Mouse (Mus musculus): Measurements from ENCODE around the gene Gxylt2. TPM values are rescaled to one million over a fixed set of nuclear protein-coding genes. Genes with fewer than 3 reads are reported as not detected.

The Gxylt2 gene
- polyA plus RNA-seq, 1 experiment from 2014 or later: 0.88 TPM

- ATAC-seq (replicated peaks): no peak
These were observed 75.9 kb downstream of the Gxylt2 start for GRCm38 (mm10) chr6:100780421-100780820.

GRCm38 (mm10) chr6:100781644-100782043, 77.1 kb downstream of the Gxylt2 start:
- WGBS: 84% methylated on average over 6 of the region's 6 CpGs
- H3K27ac ChIP-seq (replicated peaks): no peak overlapping the region
- H3K9me3 ChIP-seq: no peaks in the 10 kb centered on the region
- H3K4me2 ChIP-seq (replicated peaks): no peak overlapping the region
- H3K36me3 ChIP-seq: no peaks in the 10 kb centered on the region
- no peak overlapping the region for H3K4me3 ChIP-seq
- no peak overlapping the region for H3K9ac ChIP-seq (replicated peaks)
- no peaks in the 10 kb centered on the region for H3K27me3 ChIP-seq
- ATAC-seq (replicated peaks): no peak
- no peaks in the 10 kb centered on the region for H3K4me1 ChIP-seq

More at GRCm38 (mm10) chr6:100780421-100780820, 75.9 kb downstream of the Gxylt2 start:
- no peaks in the 10 kb centered on the region for H3K27me3 ChIP-seq
- H3K4me1 ChIP-seq: no peaks in the 10 kb centered on the region
- H3K36me3 ChIP-seq: no peaks in the 10 kb centered on the region
- no peak overlapping the region for H3K4me3 ChIP-seq
- H3K27ac ChIP-seq (replicated peaks): no peak overlapping the region
- no peak overlapping the region for H3K9ac ChIP-seq (replicated peaks)
- 35% methylated on average over 4 of the region's 4 CpGs for WGBS
- no peak overlapping the region for H3K4me2 ChIP-seq (replicated peaks)
- no peaks in the 10 kb centered on the region for H3K9me3 ChIP-seq

GRCm38 (mm10) chr6:100787726-100788125, 83.2 kb downstream of the Gxylt2 start:
- 96% methylated on average over 1 of the region's 1 CpGs for WGBS
- H3K27me3 ChIP-seq: no peaks in the 10 kb centered on the region
- no peaks in the 10 kb centered on the region for H3K36me3 ChIP-seq
- no peak overlapping the region for H3K9ac ChIP-seq (replicated peaks)
- H3K4me3 ChIP-seq: no peak overlapping the region
- no peaks in the 10 kb centered on the region for H3K9me3 ChIP-seq
- H3K4me2 ChIP-seq (replicated peaks): no peak overlapping the region
- H3K27ac ChIP-seq (replicated peaks): no peak overlapping the region
- H3K4me1 ChIP-seq: no peaks in the 10 kb centered on the region
- ATAC-seq (replicated peaks): no peak

- Histone ChIP-seq H3K9ac (replicated peaks) (no peak overlapping the region), H3K9me3 (no peaks in the 10 kb centered on the region), H3K36me3 (no peaks in the 10 kb centered on the region), H3K27ac (replicated peaks) (no peak overlapping the region), H3K4me2 (replicated peaks) (no peak overlapping the region), H3K4me1 (peaks cover 9% of the 10 kb centered on the region), H3K4me3 (no peak overlapping the region), H3K27me3 (no peaks in the 10 kb centered on the region)
- WGBS: 89% methylated on average over 1 of the region's 1 CpGs
- ATAC-seq (replicated peaks): no peak
These were observed 84.6 kb downstream of the Gxylt2 start for GRCm38 (mm10) chr6:100789161-100789560.

- WGBS: 75% methylated on average over 3 of the region's 3 CpGs
- ATAC-seq (replicated peaks): no peak
- Histone ChIP-seq H3K9me3 (no peaks in the 10 kb centered on the region), H3K27ac (replicated peaks) (no peak overlapping the region), H3K9ac (replicated peaks) (no peak overlapping the region), H3K4me2 (replicated peaks) (no peak overlapping the region), H3K4me1 (peaks cover 12% of the 10 kb centered on the region), H3K36me3 (no peaks in the 10 kb centered on the region), H3K27me3 (no peaks in the 10 kb centered on the region), H3K4me3 (no peak overlapping the region)
These were observed 87.6 kb downstream of the Gxylt2 start for GRCm38 (mm10) chr6:100792055-100792659.

GRCm38 (mm10) chr6:100792973-100793769, 88.6 kb downstream of the Gxylt2 start:
- peak; percentile 61 for ATAC-seq (replicated peaks)
- Histone ChIP-seq H3K9me3 (no peaks in the 10 kb centered on the region), H3K36me3 (no peaks in the 10 kb centered on the region), H3K4me2 (replicated peaks) (no peak overlapping the region), H3K27ac (replicated peaks) (no peak overlapping the region), H3K4me1 (peaks cover 12% of the 10 kb centered on the region), H3K27me3 (no peaks in the 10 kb centered on the region), H3K9ac (replicated peaks) (no peak overlapping the region), H3K4me3 (no peak overlapping the region)
- WGBS: 49% methylated on average over 14 of the region's 14 CpGs

GRCm38 (mm10) chr6:100795797-100796196, 91.3 kb downstream of the Gxylt2 start:
- no peak for ATAC-seq (replicated peaks)
- Histone ChIP-seq H3K4me2 (replicated peaks) (no peak overlapping the region), H3K4me1 (peaks cover 12% of the 10 kb centered on the region), H3K9me3 (no peaks in the 10 kb centered on the region), H3K9ac (replicated peaks) (no peak overlapping the region), H3K27ac (replicated peaks) (no peak overlapping the region), H3K4me3 (no peak overlapping the region), H3K27me3 (no peaks in the 10 kb centered on the region), H3K36me3 (no peaks in the 10 kb centered on the region)
- WGBS: 43% methylated on average over 6 of the region's 6 CpGs

- H3K9ac ChIP-seq (replicated peaks): no peak overlapping the region
- no peaks in the 10 kb centered on the region for H3K27me3 ChIP-seq
- 89% methylated on average over 6 of the region's 6 CpGs for WGBS
- H3K36me3 ChIP-seq: no peaks in the 10 kb centered on the region
- no peak overlapping the region for H3K27ac ChIP-seq (replicated peaks)
- H3K4me3 ChIP-seq: no peak overlapping the region
- H3K4me2 ChIP-seq (replicated peaks): no peak overlapping the region
- ATAC-seq (replicated peaks): no peak
- peaks cover 3% of the 10 kb centered on the region; the same call in 1 of the 2 replicates for H3K4me1 ChIP-seq
- no peaks in the 10 kb centered on the region for H3K9me3 ChIP-seq
These were observed 94.8 kb downstream of the Gxylt2 start for GRCm38 (mm10) chr6:100799290-100799689.

GRCm38 (mm10) chr6:100799766-100800165, 95.2 kb downstream of the Gxylt2 start:
- no peak overlapping the region for H3K4me2 ChIP-seq (replicated peaks)
- no peak overlapping the region for H3K9ac ChIP-seq (replicated peaks)
- over 99% methylated on average over 4 of the region's 4 CpGs for WGBS
- H3K4me3 ChIP-seq: no peak overlapping the region
- no peak overlapping the region for H3K27ac ChIP-seq (replicated peaks)
- no peaks in the 10 kb centered on the region for H3K36me3 ChIP-seq
- no peaks in the 10 kb centered on the region for H3K27me3 ChIP-seq
- H3K9me3 ChIP-seq: no peaks in the 10 kb centered on the region
- peaks cover 3% of the 10 kb centered on the region; the same call in 1 of the 2 replicates for H3K4me1 ChIP-seq
- ATAC-seq (replicated peaks): no peak

GRCm38 (mm10) chr6:100800497-100800955, 96.0 kb downstream of the Gxylt2 start:
- no peak for ATAC-seq (replicated peaks)
- no peaks in the 10 kb centered on the region for H3K9me3 ChIP-seq
- H3K27me3 ChIP-seq: no peaks in the 10 kb centered on the region
- no peak overlapping the region for H3K4me3 ChIP-seq
- no peaks in the 10 kb centered on the region for H3K36me3 ChIP-seq
- no peak overlapping the region for H3K4me2 ChIP-seq (replicated peaks)
- H3K4me1 ChIP-seq: peaks cover 4% of the 10 kb centered on the region; the same call in 1 of the 2 replicates
- WGBS: 76% methylated on average over 10 of the region's 10 CpGs
- H3K27ac ChIP-seq (replicated peaks): no peak overlapping the region
- H3K9ac ChIP-seq (replicated peaks): no peak overlapping the region

- Histone ChIP-seq H3K9ac (replicated peaks) (no peak overlapping the region), H3K9me3 (no peaks in the 10 kb centered on the region), H3K4me2 (replicated peaks) (no peak overlapping the region), H3K4me1 (peaks cover 4% of the 10 kb centered on the region; the same call in 1 of the 2 replicates), H3K27me3 (no peaks in the 10 kb centered on the region), H3K27ac (replicated peaks) (no peak overlapping the region), H3K36me3 (no peaks in the 10 kb centered on the region), H3K4me3 (no peak overlapping the region)
- ATAC-seq (replicated peaks): no peak
- 79% methylated on average over 13 of the region's 13 CpGs for WGBS
These were observed 98.0 kb downstream of the Gxylt2 start for GRCm38 (mm10) chr6:100802381-100803083.

GRCm38 (mm10) chr6:100803250-100803649, 98.7 kb downstream of the Gxylt2 start:
- no peaks in the 10 kb centered on the region for H3K9me3 ChIP-seq
- no peak overlapping the region for H3K4me3 ChIP-seq
- no peaks in the 10 kb centered on the region for H3K36me3 ChIP-seq
- H3K4me1 ChIP-seq: peaks cover 4% of the 10 kb centered on the region; the same call in 1 of the 2 replicates
- H3K4me2 ChIP-seq (replicated peaks): no peak overlapping the region
- no peak overlapping the region for H3K9ac ChIP-seq (replicated peaks)
- no peak for ATAC-seq (replicated peaks)
- no peaks in the 10 kb centered on the region for H3K27me3 ChIP-seq
- H3K27ac ChIP-seq (replicated peaks): no peak overlapping the region
- WGBS: 90% methylated on average over 3 of the region's 3 CpGs
